Comparison of ENCODE assay signal across 8 mouse cellular contexts in the genomic region with DNA sequence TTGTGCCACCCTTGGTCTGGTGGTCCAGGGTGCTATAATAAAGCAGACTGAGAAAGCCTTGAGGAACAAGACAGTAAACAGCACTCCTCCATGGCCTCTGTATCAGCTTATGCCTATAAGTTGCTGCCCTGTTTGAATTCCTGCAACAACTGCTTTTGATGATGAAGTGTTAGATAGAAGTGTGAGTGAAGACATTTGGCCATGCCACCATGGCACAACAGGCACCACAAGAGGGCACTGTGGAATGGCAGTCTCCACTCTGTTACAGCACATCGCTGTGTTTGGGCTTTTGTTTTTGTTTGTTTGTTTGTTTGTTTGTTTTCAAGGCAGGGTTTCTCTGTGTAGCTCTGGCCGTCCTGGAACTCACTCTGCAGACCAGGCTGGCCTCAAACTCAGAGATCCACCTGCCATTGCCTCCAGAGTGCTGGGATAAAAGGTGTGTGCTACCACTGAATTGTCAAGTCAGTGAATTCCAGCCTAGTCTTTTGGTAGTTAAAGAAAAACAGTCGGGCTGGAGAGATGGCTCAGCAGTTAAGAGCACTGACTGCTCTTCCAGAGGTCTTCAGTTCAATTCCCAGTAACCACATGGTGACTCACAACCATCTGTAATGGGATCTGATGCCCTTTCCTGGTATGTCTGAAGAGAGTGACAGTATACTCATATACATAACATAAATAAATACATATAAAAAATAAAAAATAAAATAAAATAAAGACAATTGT. TPM values are rescaled to one million over a fixed set of nuclear protein-coding genes. Genes with fewer than 3 reads are reported as not detected.
DNase-seq lines count a peak whose midpoint lies in the region.

No protein-coding gene starts in this region.

- intact Hi-C loops in gastrocnemius, postnatal 14 days (cut with DNase I; ENCODE audit: low total_unique reads), result no loop called here

- peak; percentile 43 for DNase-seq in gastrocnemius, postnatal 10 days
- no peak for DNase-seq in gastrocnemius, postnatal 14 days
- peak; percentile 57 for DNase-seq in right cerebral cortex, postnatal 14 days
- DNase-seq in right cerebral cortex, postnatal 10 days (ENCODE audit: low spot score in 2 of 2), result no peak
- peak; percentile 75 to 76 for DNase-seq in cerebellum, postnatal 10 days
- peak; percentile 77 for DNase-seq in lung, postnatal 36 days
- no peak for DNase-seq in ovary, adult 18-20 months (ENCODE audit: low spot score)
- no peak for DNase-seq in layer of hippocampus, adult 11-12 months (ENCODE audit: low spot score)

RNA-seq across cellular contexts. Expression of gene P4ha1, which starts 13.9 kb away (rescaled TPM):
- total RNA-seq in gastrocnemius, postnatal 10 days (2021), result 10 to 100 TPM; 34.4 to 37.9 TPM
- 10 to 100 TPM; 29.9 to 34.2 TPM for total RNA-seq in gastrocnemius, postnatal 14 days (2021)

Comparison
In these comparisons a context has a peak if more than half of its experiments do, and no peak if none do; other contexts are left out.
1. DNase-seq: peak in gastrocnemius, postnatal 10 days (single experiment), right cerebral cortex, postnatal 14 days (single experiment), cerebellum, postnatal 10 days (2 of 2) and lung, postnatal 36 days (single experiment); none in gastrocnemius, postnatal 14 days (single experiment), right cerebral cortex, postnatal 10 days (0 of 2), ovary, adult 18-20 months (single experiment) and layer of hippocampus, adult 11-12 months (single experiment).